Mouse (Mus musculus) stomach, embryonic 14.5 days (tissue): ENCODE data around the gene Uqcr11. TPM values are rescaled to one million over a fixed set of nuclear protein-coding genes. Genes with fewer than 3 reads are reported as not detected.
A peak's percentile ranks its signal among the peaks of the same experiment; 100 is the strongest.

Source experiments
- ATAC-seq: fragments of 200-750 bp; cut with Nextera tagmentation; 2 replicates; pipeline ENCODE4 v1.8.0; 2017; ENCODE audit warnings: low read depth, moderate TSS enrichment; ENCODE audit not compliant: insufficient number of reproducible peaks, insufficient read depth, low FRiP score
- H3K27ac ChIP-seq: fragments of 300-500 bp; sonication (generic); 2 replicates; pipeline ENCODE4 v1.5.1; 2014; ENCODE audit warnings: mild to moderate bottlenecking, low read length, moderate library complexity, mixed read lengths
- H3K27me3 ChIP-seq: fragments of 300-500 bp; sonication (generic); 2 replicates; pipeline ENCODE4 v1.6.1; 2014; ENCODE audit warnings: low read length, control low read depth, mixed read lengths; ENCODE audit not compliant: control insufficient read depth, insufficient read depth
- H3K36me3 ChIP-seq: fragments of 300-500 bp; sonication (generic); 2 replicates; pipeline ENCODE4 v1.6.1; 2014; ENCODE audit warnings: mild to moderate bottlenecking, control low read depth, low read length, moderate library complexity, mixed read lengths; ENCODE audit not compliant: control insufficient read depth, insufficient read depth
- H3K4me1 ChIP-seq: fragments of 300-500 bp; sonication (generic); 2 replicates; pipeline ENCODE4 v1.6.1; 2014; ENCODE audit warnings: low read length, control low read depth, mixed read lengths; ENCODE audit not compliant: control insufficient read depth, insufficient read depth
- H3K4me2 ChIP-seq: fragments of 300-500 bp; sonication (generic); replicated peaks from 2 replicates; pipeline ENCODE4 v1.6.1; 2014; ENCODE audit warnings: low read depth, low read length, control low read depth
- H3K4me3 ChIP-seq: fragments of 300-500 bp; sonication (generic); 2 replicates; pipeline ENCODE4 v1.5.1; 2014; ENCODE audit warnings: low read depth, low read length, control low read depth
- H3K9ac ChIP-seq: fragments of 300-500 bp; sonication (generic); replicated peaks from 2 replicates; pipeline ENCODE4 v1.6.1; 2014; ENCODE audit warnings: low read depth, mild to moderate bottlenecking, control low read depth, low read length, moderate library complexity, mixed read lengths
- H3K9me3 ChIP-seq: fragments of 300-500 bp; sonication (generic); 2 replicates; pipeline ENCODE4 v1.6.1; 2016; ENCODE audit warnings: low read depth, low read length, control low read depth; ENCODE audit not compliant: control insufficient read depth
- WGBS: fragments of 180-500 bp; shearing (Covaris S2); extraction: QIAGEN DNeasy Blood & Tissue Kit; methylation state at CpG from one replicate; pipeline ENCODE4 v1.1.7; 2014; 5-methylcytosine and 5-hydroxymethylcytosine counted together
- polyA plus RNA-seq: library from polyadenylated mRNA; unstranded; fragments of >200 nt; fragmentation: Nextera tagmentation; extraction: Ambion mirVana; gene quantifications from 2 replicates; pipeline ENCODE4 v1.2.1, GENCODE M21; 2014

The Uqcr11 gene
- polyA plus RNA-seq, 1 experiment from 2014 or later, result 784 TPM

DNA sequence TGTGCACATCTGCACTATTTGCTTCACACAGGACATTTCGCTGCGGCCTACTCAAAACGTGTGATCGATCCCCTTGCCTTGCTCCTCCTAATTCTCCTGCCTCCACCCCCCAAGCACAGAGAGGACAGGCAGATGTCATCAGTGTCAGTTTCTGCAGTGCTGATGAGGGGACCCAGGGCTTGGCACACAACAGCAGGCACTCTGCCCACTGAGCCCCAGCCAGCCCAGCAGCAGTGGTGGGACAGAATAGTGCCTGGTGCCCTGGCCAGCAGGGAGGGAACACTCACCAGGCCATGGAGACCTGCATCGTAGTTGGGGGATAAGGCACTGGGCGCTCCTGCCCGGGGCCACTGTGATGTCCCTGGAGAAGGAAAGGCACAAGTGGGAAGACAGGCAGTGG, 8.9 kb upstream of the Uqcr11 start:
- no peak overlapping the region for H3K4me2 ChIP-seq
- no peak overlapping the region for H3K4me3 ChIP-seq
- WGBS, result 87% methylated on average over 7 of the region's 7 CpGs
- H3K27me3 ChIP-seq, result no peaks in the 10 kb centered on the region
- no peak overlapping the region for H3K9ac ChIP-seq
- ATAC-seq, result no peak
- no peaks in the 10 kb centered on the region for H3K9me3 ChIP-seq
- no peak overlapping the region for H3K27ac ChIP-seq
- H3K36me3 ChIP-seq, result peaks cover 99% of the 10 kb centered on the region
- 0 out of 2 replicates have a peak, but pooled peaks cover 6% of the 10 kb centered on the region for H3K4me1 ChIP-seq

DNA sequence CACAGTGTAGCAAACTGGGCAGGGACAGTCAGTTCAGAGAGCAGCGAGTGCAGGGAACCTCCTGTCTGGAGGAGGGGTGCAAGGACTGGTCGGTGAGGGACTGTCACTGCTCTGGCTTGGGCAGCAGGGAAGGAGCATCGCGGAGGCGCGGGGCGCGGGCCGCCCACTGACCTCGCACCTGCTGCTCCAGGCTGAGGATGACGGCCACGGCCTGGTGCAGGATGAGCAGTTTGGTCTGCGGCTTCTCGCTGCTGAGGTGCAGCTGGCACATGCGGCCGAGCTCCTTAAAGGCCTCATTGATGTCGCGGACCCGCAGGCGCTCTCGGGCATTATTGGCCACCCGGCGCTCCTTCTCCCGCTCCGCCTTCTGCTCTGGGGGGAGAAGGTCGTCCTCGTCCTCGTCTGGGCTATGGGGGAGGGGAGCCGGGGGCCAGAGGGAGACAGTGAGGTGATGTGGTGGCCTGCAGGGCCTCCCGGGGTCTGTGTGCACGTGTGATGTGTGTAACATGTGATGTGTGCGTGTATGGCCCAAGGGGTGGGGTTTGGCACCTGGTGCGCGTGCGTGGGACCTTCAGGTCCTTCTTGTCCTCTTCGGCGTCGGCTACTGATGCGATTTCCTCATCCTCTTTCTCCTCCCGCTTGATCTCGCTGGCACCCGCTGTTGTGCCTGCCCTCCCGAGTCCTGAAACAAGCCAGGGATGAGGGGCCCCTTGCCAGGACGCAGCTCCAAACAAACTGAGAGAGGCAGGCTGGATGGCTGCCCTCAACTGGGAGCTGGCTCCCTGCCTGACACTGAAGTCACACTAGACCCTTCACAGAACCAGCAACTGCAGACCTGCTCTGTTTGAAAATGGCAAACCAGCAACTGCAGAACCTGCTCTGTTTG, 6.3 kb upstream of the Uqcr11 start:
- Histone ChIP-seq H3K4me3 (no peak overlapping the region), H3K4me1 (no peaks in the 10 kb centered on the region), H3K4me2 (no peak overlapping the region), H3K27ac (no peak overlapping the region), H3K9me3 (no peaks in the 10 kb centered on the region), H3K9ac (no peak overlapping the region), H3K27me3 (no peaks in the 10 kb centered on the region), H3K36me3 (peaks cover 83% of the 10 kb centered on the region)
- WGBS, result 85% methylated on average over 44 of the region's 44 CpGs
- no peak for ATAC-seq

DNA sequence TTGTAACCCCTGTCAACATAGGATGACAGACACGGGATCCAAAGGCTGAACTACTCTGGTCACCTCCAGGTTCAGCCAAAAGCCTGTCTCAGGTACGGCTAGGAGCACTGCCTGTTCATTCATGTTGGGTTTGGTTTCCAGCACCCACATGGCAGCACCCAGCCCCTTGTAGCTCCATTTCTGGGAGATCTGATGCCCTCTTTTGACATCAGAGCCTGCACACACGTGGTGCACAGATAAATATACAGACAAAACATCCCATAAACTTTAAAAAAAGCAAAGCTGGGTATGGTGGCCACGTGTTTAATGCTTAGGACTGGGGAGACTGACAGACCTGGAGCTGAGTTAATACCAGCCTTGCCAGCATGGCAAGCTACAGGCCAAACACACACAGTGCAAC, 1.3 kb upstream of the Uqcr11 start:
- peaks cover 17% of the 10 kb centered on the region for H3K4me1 ChIP-seq
- no peak for ATAC-seq
- no peak overlapping the region for H3K4me2 ChIP-seq
- H3K9me3 ChIP-seq, result no peaks in the 10 kb centered on the region
- no peak overlapping the region for H3K9ac ChIP-seq
- H3K4me3 ChIP-seq, result no peak overlapping the region
- no peak overlapping the region for H3K27ac ChIP-seq
- 38% methylated on average over 4 of the region's 4 CpGs for WGBS
- no peaks in the 10 kb centered on the region for H3K27me3 ChIP-seq
- peaks cover 45% of the 10 kb centered on the region for H3K36me3 ChIP-seq

DNA sequence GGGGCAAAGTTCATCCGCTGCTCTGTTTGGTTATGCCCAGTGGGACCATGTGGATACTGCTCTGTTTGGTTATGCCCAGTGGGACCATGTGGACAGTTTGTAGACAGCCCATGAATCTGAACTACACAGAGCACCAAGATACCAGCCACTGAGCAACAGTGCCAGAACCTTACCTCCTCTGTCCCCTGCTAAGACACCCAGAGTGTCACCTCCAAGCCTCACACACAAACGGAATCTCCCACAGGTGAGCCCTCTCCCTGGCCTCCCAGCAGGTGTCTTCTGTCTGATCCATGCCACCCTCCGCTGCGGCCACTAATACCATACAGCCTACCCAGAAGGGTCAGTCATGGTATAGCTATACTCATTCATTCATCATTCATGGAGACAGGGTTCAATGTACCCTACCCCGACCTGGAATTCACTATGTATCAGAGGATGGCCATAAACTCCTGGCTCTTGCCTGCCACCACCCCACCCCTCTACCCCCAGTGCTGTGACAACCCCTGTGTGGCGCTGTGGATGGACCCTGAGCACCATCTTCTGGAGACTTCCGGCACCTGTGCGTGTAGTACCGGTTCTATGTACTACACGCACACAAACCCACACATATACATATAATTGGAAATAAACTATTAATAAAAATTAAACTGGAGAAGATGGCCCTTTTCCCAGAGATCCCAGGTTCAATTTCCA, 1.0 kb downstream of the Uqcr11 start:
- peak overlapping the region; percentile 92 for H3K4me2 ChIP-seq
- WGBS, result 50% methylated on average over 10 of the region's 10 CpGs
- ATAC-seq, result no peak
- H3K27ac ChIP-seq, result no peak overlapping the region
- H3K9ac ChIP-seq, result peak overlapping the region; percentile 84
- H3K9me3 ChIP-seq, result no peaks in the 10 kb centered on the region
- H3K36me3 ChIP-seq, result peaks cover 40% of the 10 kb centered on the region
- H3K4me1 ChIP-seq, result peaks cover 22% of the 10 kb centered on the region
- no peaks in the 10 kb centered on the region for H3K27me3 ChIP-seq
- H3K4me3 ChIP-seq, result peak overlapping the region; percentile 93

DNA sequence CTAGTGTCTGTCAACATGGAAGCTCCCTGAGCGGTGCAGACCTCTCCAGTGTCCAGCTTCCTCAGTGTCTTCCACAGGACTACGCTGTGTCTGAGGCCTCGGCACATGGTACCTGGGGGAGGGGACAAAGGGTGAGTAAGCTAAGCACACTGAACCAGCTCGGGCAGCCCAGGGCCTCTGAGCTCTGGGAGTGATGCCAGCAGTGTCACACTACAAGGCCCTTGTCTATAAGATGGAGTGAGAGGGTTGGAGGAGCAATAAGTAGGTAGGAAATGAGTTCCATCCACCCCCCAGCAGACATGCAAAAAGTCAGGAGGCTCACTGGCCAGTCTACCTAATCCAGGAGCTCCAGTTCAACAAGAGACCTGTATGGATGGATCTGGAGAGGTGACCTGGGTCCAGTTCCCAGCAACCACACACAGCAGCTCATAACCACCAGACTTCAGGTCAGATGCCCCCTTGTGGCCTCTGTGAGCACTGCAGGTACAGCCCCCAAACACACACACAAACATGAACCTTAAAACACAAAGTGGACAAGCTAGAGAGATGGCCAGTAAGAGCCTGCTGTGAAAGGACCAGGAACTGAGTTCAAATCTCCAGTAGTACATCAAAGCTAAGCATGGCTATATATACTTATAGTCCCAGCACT, 3.5 kb downstream of the Uqcr11 start:
- Histone ChIP-seq H3K4me3 (no peak overlapping the region), H3K9me3 (no peaks in the 10 kb centered on the region), H3K27me3 (no peaks in the 10 kb centered on the region), H3K27ac (no peak overlapping the region), H3K9ac (no peak overlapping the region), H3K4me1 (peaks cover 26% of the 10 kb centered on the region), H3K4me2 (no peak overlapping the region), H3K36me3 (peaks cover 30% of the 10 kb centered on the region)
- no peak for ATAC-seq
- WGBS, result 91% methylated on average over 4 of the region's 4 CpGs

DNA sequence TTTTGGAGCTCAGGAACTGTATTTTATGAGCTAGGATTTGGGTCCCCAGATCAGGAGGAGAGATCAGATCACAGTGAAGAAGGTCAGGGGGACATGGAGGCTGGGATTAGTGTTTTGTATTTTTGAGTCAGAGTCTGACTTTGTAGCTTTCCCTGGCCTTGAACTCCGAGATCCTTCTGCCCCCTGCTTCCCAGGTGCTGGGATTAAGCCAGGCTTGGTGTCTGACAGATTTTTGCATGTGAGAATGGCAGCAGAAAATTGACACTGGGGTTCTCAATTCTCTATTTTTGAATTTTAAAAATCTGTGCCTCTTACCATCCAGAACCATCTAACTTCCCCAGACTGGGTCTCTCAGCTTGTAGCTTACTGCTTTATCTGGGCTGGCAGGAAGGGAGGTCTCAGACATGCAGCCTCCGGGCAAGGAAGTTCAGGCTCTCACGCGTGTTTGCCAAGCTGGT, 5.9 kb downstream of the Uqcr11 start:
- H3K9me3 ChIP-seq, result no peaks in the 10 kb centered on the region
- 70% methylated on average over 4 of the region's 4 CpGs for WGBS
- H3K27me3 ChIP-seq, result no peaks in the 10 kb centered on the region
- H3K27ac ChIP-seq, result peak overlapping the region; percentile 85; the same call in 1 of the 2 replicates
- peak overlapping the region; percentile 59 for H3K4me2 ChIP-seq
- peaks cover 32% of the 10 kb centered on the region for H3K36me3 ChIP-seq
- H3K9ac ChIP-seq, result 0 out of 2 replicates have a peak overlapping the region, but pooled peaks have one; percentile 45
- H3K4me1 ChIP-seq, result peaks cover 32% of the 10 kb centered on the region
- peak overlapping the region; percentile 71; the same call in 1 of the 2 replicates for H3K4me3 ChIP-seq
- no peak for ATAC-seq

DNA sequence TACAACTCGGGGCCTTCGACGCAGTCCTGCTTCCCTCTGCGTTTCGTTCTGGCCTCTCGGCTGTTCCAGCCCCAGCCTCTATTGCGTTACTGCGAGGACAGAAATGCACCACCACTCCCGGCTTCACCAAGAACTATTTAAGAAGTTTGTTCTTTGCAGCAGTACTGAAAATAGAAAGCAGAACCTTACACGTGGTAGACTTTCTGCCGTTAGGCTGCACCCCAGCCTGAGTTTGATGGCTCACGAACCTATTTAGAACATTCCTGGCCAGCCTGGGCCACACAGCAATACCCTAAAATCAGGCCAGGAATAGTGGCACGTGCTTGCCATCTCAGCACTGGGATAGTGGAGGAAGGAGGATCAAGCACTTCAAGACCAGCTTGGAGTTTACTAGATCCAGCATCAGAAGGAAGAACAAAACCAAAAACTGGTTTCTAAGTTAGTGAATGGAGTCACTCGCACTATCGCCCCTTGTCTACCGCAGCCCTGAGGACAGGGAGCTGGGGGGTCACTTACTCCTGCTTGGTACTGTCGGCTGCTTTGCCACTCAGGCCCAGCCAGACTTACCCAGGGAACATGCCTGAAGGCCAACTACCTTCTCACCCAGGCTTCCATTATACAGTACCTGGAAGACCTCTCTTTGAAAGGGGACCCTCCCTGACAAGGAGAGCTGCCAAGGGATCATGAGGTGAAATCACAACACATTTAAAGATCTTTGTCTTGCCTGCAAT, 6.5 kb downstream of the Uqcr11 start:
- peak overlapping the region; percentile 71 for H3K4me3 ChIP-seq

More for the DNA sequence above, 6.5 kb downstream of the Uqcr11 start:
- H3K9ac ChIP-seq, result peak overlapping the region; percentile 45
- H3K27me3 ChIP-seq, result no peaks in the 10 kb centered on the region
- ATAC-seq, result no peak
- H3K4me1 ChIP-seq, result peaks cover 26% of the 10 kb centered on the region
- no peaks in the 10 kb centered on the region for H3K9me3 ChIP-seq
- H3K36me3 ChIP-seq, result peaks cover 38% of the 10 kb centered on the region
- peak overlapping the region; percentile 85 for H3K27ac ChIP-seq
- H3K4me2 ChIP-seq, result peak overlapping the region; percentile 59
- 9% methylated on average over 17 of the region's 17 CpGs for WGBS
